Mouse (Mus musculus) bone marrow, adult 2 months (tissue): Measurements from ENCODE around the gene Cdk14.

ENCODE experiments used
- CTCF ChIP-seq: fragments of 200-500 bp; IDR thresholded peaks from 2 replicates; pipeline ENCODE4 v1.5.1; 2011; ENCODE audit warnings: low read length, control low read depth; ENCODE audit not compliant: control insufficient read depth, insufficient read depth
- POLR2A ChIP-seq: fragments of 200-500 bp; IDR thresholded peaks from 2 replicates; pipeline ENCODE4 v1.6.1; 2011; ENCODE audit warnings: low read depth, mild to moderate bottlenecking, control low read depth, low read length, borderline replicate concordance; ENCODE audit not compliant: control insufficient read depth

GRCm38 (mm10) chr5:4961636-4962035 is 458.5 kb downstream of the Cdk14 start:
- TF ChIP-seq CTCF, result no peak
- TF ChIP-seq POLR2A, result no peak
